Mouse (Mus musculus) heart, postnatal 0 days (tissue): ENCODE data around the gene Vmn2r27. TPM values are rescaled to one million over a fixed set of nuclear protein-coding genes. Genes with fewer than 3 reads are reported as not detected.
A peak's percentile ranks its signal among the peaks of the same experiment; 100 is the strongest.

Experiments
- ATAC-seq: fragments of 200-750 bp; cut with Nextera tagmentation; 2 replicates; pipeline ENCODE4 v1.8.0; 2017; ENCODE audit warnings: low read depth, moderate number of reproducible peaks, moderate library complexity; ENCODE audit not compliant: insufficient read depth
- DNase-seq: peaks from one replicate; pipeline ENCODE4 v3.0.0-alpha.2; 2016; ENCODE audit warnings: low spot score
- H3K27ac ChIP-seq: fragments of 300-500 bp; sonication (generic); 2 replicates; pipeline ENCODE4 v1.5.1; 2014; ENCODE audit warnings: low read depth, mild to moderate bottlenecking
- H3K27me3 ChIP-seq: fragments of 300-500 bp; sonication (generic); 2 replicates; pipeline ENCODE4 v1.6.1; 2014; ENCODE audit warnings: low read length, mixed read lengths; ENCODE audit not compliant: control insufficient read depth, insufficient read depth
- H3K36me3 ChIP-seq: fragments of 300-500 bp; sonication (generic); replicated peaks from 2 replicates; pipeline ENCODE4 v1.6.1; 2014; ENCODE audit warnings: low read length, mixed read lengths; ENCODE audit not compliant: control insufficient read depth, insufficient read depth
- H3K4me1 ChIP-seq: fragments of 300-500 bp; sonication (generic); 2 replicates; pipeline ENCODE4 v1.6.1; 2014; ENCODE audit warnings: antibody characterized with exemption; ENCODE audit not compliant: control insufficient read depth, insufficient read depth
- H3K4me2 ChIP-seq: fragments of 300-500 bp; sonication (generic); 2 replicates; pipeline ENCODE4 v1.6.1; 2014; ENCODE audit warnings: low read depth, mild to moderate bottlenecking, low read length, moderate library complexity
- H3K4me3 ChIP-seq: fragments of 300-500 bp; sonication (generic); 2 replicates; pipeline ENCODE4 v1.5.1; 2014; ENCODE audit warnings: low read depth, low read length
- H3K9ac ChIP-seq: fragments of 300-500 bp; sonication (generic); replicated peaks from 2 replicates; pipeline ENCODE4 v1.6.1; 2014; ENCODE audit warnings: low read depth, low read length, mixed read lengths
- H3K9me3 ChIP-seq: fragments of 300-500 bp; sonication (generic); replicated peaks from 2 replicates; pipeline ENCODE4 v1.6.1; 2016; ENCODE audit warnings: low read length; ENCODE audit not compliant: control insufficient read depth
- CTCF ChIP-seq: IDR thresholded peaks from 2 replicates; pipeline ENCODE4 v1.5.1; 2016; ENCODE audit warnings: antibody characterized with exemption, control low read depth, low read depth
- EP300 ChIP-seq: IDR thresholded peaks from 2 replicates; pipeline ENCODE4 v1.6.1; 2016; ENCODE audit warnings: antibody characterized with exemption, low read depth
- WGBS: fragments of 180-500 bp; shearing (Covaris S2); extraction: QIAGEN DNeasy Blood & Tissue Kit; methylation state at CpG from one replicate; pipeline ENCODE4 v1.1.7; 2014; 5-methylcytosine and 5-hydroxymethylcytosine counted together
- polyA plus RNA-seq: library from polyadenylated mRNA; unstranded; fragments of >200 nt; fragmentation: Nextera tagmentation; extraction: Ambion mirVana; gene quantifications from 2 replicates; pipeline ENCODE4 v1.2.1, GENCODE M21; 2015
- total RNA-seq: library from RNA; depleted of rRNA; stranded (reverse); fragments of >200 nt; gene quantifications from 2 replicates; pipeline ENCODE4 v1.2.3, GENCODE M21; 2014; ENCODE audit warnings: low replicate concordance

The Vmn2r27 gene
- total and polyA plus RNA-seq, 2 experiments from 2014 or later = not detected

GRCm38 (mm10) chr6:124260198-124260931 is 28.7 kb upstream of the Vmn2r27 start:
- Histone ChIP-seq H3K9ac (no peak overlapping the region), H3K27me3 (no peaks in the 10 kb centered on the region), H3K27ac (no peak overlapping the region), H3K4me1 (no peaks in the 10 kb centered on the region), H3K36me3 (no peaks in the 10 kb centered on the region), H3K9me3 (no peaks in the 10 kb centered on the region), H3K4me3 (no peak overlapping the region), H3K4me2 (peak overlapping the region; percentile 18; the same call in 1 of the 2 replicates)
- 18% methylated on average over 11 of the region's 14 CpGs for WGBS
- DNase-seq (peak; percentile 53), ATAC-seq (no peak)
- TF ChIP-seq CTCF = peak; percentile 79
- TF ChIP-seq EP300 = no peak

DNA sequence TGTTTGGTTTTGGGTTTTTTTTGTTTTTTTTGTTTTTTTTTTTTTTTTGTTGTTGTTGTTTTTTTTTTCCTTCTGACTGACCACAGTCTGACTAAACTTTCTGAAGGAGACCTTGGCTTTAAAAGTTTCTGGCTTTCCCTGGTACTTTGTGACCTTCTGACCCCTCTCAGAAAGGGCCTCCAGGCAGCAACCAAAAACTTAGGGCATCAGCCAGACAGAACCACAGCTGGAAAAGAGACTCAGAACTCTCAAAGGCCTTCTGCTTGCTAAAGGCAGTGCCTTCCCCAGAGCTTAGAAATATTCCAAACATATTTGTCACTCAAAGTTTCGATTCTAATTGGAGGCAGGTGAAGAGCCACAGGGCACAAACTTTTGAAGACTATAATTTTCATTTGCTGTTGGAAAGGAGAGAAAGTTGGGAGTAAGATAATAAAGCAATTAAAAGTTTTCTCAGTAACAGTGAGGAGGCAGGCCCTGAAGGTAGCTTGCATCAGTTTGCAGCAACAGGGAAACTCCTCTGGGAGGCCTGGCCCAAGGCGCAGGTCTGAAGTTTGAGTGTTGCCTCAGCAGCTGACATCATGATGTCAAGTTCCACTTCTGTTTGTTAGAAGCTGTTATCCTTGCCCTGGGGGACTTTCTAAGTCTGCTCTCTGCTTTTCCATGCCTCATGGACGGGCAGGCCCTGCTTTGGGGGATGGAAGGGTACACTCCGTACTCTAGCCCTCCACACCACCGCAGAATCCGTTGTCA is 24.2 kb upstream of the Vmn2r27 start:
- H3K27me3 ChIP-seq = no peaks in the 10 kb centered on the region
- no peak for ATAC-seq

GRCm38 (mm10) chr6:124202116-124202515 is 29.5 kb downstream of the Vmn2r27 start:
- H3K4me1 ChIP-seq = no peaks in the 10 kb centered on the region
- TF ChIP-seq CTCF (no peak), EP300 (no peak)
- no peak overlapping the region for H3K4me2 ChIP-seq
- no peaks in the 10 kb centered on the region for H3K27me3 ChIP-seq
- no peak for ATAC-seq
- H3K36me3 ChIP-seq = no peaks in the 10 kb centered on the region
- H3K4me3 ChIP-seq = no peak overlapping the region
- no peak overlapping the region for H3K9ac ChIP-seq
- H3K9me3 ChIP-seq = no peaks in the 10 kb centered on the region
- no peak overlapping the region for H3K27ac ChIP-seq
- 64% methylated on average over 4 of the region's 4 CpGs for WGBS
- no peak for DNase-seq

More for the DNA sequence above, 24.2 kb upstream of the Vmn2r27 start:
- no peak overlapping the region for H3K27ac ChIP-seq
- H3K4me1 ChIP-seq = no peaks in the 10 kb centered on the region
- H3K9ac ChIP-seq = no peak overlapping the region
- no peak for DNase-seq
- H3K9me3 ChIP-seq = no peaks in the 10 kb centered on the region
- WGBS = 68% methylated on average over 6 of the region's 6 CpGs
- TF ChIP-seq EP300 (no peak), CTCF (no peak)
- no peak overlapping the region for H3K4me2 ChIP-seq
- H3K4me3 ChIP-seq = no peak overlapping the region
- H3K36me3 ChIP-seq = no peaks in the 10 kb centered on the region

DNA sequence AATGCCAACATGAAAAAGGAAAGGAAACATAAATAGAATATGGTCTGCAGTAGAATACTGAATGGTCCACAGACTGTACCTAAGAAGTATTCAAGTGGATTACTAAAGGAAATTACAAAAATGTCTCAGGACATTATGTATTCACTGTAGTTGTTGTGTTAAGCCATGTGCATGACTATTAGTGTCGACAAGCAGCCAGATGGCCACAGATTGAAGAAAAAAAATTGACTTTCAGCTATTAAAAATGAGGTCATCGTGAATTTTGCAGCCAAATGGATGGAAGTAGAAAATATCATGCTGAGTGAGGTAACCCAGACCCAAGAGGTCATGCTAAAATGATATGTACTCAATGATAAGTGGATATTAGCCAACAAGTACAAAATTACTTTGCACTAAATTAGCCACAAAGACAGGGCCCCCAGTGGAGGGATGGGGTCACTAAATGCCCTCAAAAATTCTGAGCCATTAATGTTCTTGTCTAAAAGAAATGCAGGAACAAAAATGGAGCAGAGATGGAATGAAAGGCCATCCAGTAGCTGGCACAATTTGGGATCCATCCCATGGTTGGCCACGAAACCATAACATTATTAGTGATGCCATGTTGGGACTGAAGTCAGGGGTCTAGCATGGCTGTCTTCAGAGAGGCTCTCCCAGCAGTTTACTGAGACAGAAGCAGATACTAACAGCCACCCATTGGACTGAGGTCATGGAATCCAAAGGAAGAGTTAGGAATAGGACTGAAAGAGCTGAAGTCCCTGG is 63.0 kb downstream of the Vmn2r27 start:
- H3K9ac ChIP-seq = no peak overlapping the region
- 44% methylated on average over 3 of the region's 3 CpGs for WGBS
- H3K27ac ChIP-seq = no peak overlapping the region
- ATAC-seq = no peak
- no peak overlapping the region for H3K4me3 ChIP-seq
- no peaks in the 10 kb centered on the region for H3K4me1 ChIP-seq
- DNase-seq = no peak
- no peak for TF ChIP-seq EP300
- no peak for TF ChIP-seq CTCF
- no peaks in the 10 kb centered on the region for H3K36me3 ChIP-seq
- no peak overlapping the region for H3K4me2 ChIP-seq
- H3K27me3 ChIP-seq = no peaks in the 10 kb centered on the region
- H3K9me3 ChIP-seq = no peaks in the 10 kb centered on the region

DNA sequence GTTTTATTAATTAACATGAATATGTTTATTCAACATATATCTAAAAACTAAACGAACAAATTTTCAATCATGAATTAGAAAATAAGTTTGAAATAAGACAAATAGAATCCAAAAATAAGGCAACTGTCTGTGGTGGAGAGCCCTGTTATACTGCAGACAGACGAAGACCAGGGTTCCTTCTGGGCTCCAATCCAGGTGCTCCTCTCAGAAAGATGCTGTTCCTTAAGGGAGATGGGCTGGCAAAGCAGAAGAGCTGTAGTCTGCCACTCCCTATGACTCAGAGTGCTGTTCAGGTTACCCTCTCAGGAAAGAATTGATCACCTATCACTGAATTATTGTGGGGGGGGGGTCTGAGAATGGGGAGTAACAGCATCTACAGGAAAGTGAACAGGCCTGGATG is 65.1 kb downstream of the Vmn2r27 start:
- DNase-seq (no peak), ATAC-seq (no peak)
- Histone ChIP-seq H3K9me3 (no peaks in the 10 kb centered on the region), H3K4me3 (no peak overlapping the region), H3K27me3 (no peaks in the 10 kb centered on the region), H3K9ac (no peak overlapping the region), H3K27ac (no peak overlapping the region), H3K4me2 (no peak overlapping the region), H3K36me3 (no peaks in the 10 kb centered on the region), H3K4me1 (no peaks in the 10 kb centered on the region)
- no peak for TF ChIP-seq EP300
- no peak for TF ChIP-seq CTCF
- 46% methylated on average over 2 of the region's 2 CpGs for WGBS
